In the genomic region with DNA sequence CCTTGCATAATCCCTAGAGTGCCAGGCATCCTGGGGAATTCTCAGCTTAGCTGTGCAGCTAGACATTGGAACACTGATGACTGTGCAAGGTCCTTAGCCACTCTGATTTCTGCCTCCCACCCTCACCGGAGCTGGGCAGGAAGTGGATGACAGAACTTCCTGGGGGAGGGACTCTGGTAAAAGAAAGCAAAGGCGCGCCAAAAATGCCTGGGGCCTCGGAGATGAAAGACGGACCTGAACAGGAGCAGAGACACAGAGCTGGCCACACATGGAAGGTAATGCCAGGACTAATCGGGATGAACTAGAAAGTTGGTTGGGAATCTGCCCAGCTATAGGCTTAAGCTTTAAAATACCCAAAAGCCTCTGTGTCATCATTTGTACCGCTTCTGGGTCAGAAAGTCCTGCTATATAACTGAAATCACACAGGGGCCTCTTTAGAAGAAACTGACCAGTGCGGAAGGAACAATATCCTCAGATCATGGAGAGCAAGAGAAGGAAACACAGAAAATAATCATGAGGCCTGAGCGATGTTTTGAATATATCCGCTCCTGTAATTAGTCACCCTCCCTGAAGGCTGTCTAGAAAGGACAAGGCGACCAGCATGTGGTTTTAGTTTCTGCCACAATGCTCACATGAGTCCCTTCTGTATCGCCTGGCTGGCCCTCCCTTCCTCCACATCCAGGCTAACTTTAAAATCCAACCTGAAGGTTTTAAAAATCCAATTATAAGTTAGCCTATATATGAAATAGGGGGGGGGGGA, we compare ENCODE assay signal across 9 mouse cellular contexts. TPM values are rescaled to one million over a fixed set of nuclear protein-coding genes. Genes with fewer than 3 reads are reported as not detected.
DNase-seq lines count a peak whose midpoint lies in the region; ATAC-seq and TF ChIP-seq lines count a peak whose summit lies in the region.
"Had no signal": no experiment of that assay in that cellular context is flagged by ENCODE, and none has a peak within 500 bp of the region (broad histone marks: within the 10 kb centered on the region; RNA-seq: fewer than 3 reads in every experiment).

A gene (plus strand): TSS at position 197 of the 760 bp plus-strand sequence.

- H3K9ac ChIP-seq in embryonic facial prominence, embryonic 11.5 days (replicated peaks; ENCODE audit: low read length): no peak within 1 kb of the TSS
- H3K9ac ChIP-seq: midbrain, embryonic 12.5 days had no signal

- TF ChIP-seq CTCF in lung, adult 2 months (IDR thresholded peaks at IDR 0.05; ENCODE audit: insufficient read depth, low read length): no peak

- TF ChIP-seq POLR2A in lung, adult 2 months (IDR thresholded peaks at IDR 0.05; ENCODE audit: borderline replicate concordance, extremely low read depth, low read depth, low read length): no peak; the same call in 1 of the 2 replicates

- no peak within 1 kb of the TSS for H3K27ac ChIP-seq in embryonic facial prominence, embryonic 11.5 days (replicated peaks; ENCODE audit: low read depth, low read length)
- H3K27ac ChIP-seq: midbrain, embryonic 12.5 days had no signal

- no peaks in the 10 kb centered on the region for H3K36me3 ChIP-seq in embryonic facial prominence, embryonic 11.5 days (replicated peaks; ENCODE audit: control insufficient read depth, insufficient read depth, low read depth, low read length)
- H3K36me3 ChIP-seq: midbrain, embryonic 12.5 days had no signal

- H3K4me1 ChIP-seq in embryonic facial prominence, embryonic 11.5 days (ENCODE audit: control insufficient read depth, insufficient read depth, low read length): no peaks in the 10 kb centered on the region
- H3K4me1 ChIP-seq in lung, adult 2 months (ENCODE audit: control insufficient read depth, insufficient read depth, low read length): no peaks in the 10 kb centered on the region; the same call in 1 of the 2 replicates
- H3K4me1 ChIP-seq: midbrain, embryonic 12.5 days had no signal

- H3K4me2 ChIP-seq in embryonic facial prominence, embryonic 11.5 days (ENCODE audit: low read depth, low read length): no peak within 1 kb of the TSS
- H3K4me2 ChIP-seq: midbrain, embryonic 12.5 days had no signal

- H3K4me3 ChIP-seq in embryonic facial prominence, embryonic 11.5 days (ENCODE audit: low read depth, low read length): no peak within 1 kb of the TSS
- peak within 1 kb of the TSS; percentile 52 for H3K4me3 ChIP-seq in lung, adult 2 months (replicated peaks; ENCODE audit: extremely low read depth, low read depth, low read length)
- H3K4me3 ChIP-seq: midbrain, embryonic 12.5 days had no signal

- peak; percentile 3 for DNase-seq in right cerebral cortex, postnatal 14 days
- DNase-seq in right cerebral cortex, adult 2 months (ENCODE audit: low spot score in 2 of 2): no peak
- DNase-seq in embryonic facial prominence, embryonic 11.5 days (ENCODE audit: low spot score): peak; percentile 32
- peak; percentile 88 for DNase-seq in induced T-regulatory cell, adult 2 months (ENCODE audit: low read depth)
- DNase-seq in lung, adult 2 months: peak; percentile 28
- peak; percentile 59 to 77 for DNase-seq in spleen, postnatal 4 days (ENCODE audit: low spot score in 2 of 2)
- DNase-seq in Muller cell, postnatal 12 days (ENCODE audit: inconsistent ontology term): no peak
- DNase-seq in left cerebral cortex, adult 9 months (ENCODE audit: low spot score in 2 of 2): no peak

- no peaks in the 10 kb centered on the region for H3K9me3 ChIP-seq in embryonic facial prominence, embryonic 11.5 days (replicated peaks; ENCODE audit: control insufficient read depth, low read length)
- H3K9me3 ChIP-seq: midbrain, embryonic 12.5 days had no signal

- H3K27me3 ChIP-seq in embryonic facial prominence, embryonic 11.5 days (ENCODE audit: control insufficient read depth, insufficient read depth, low read length): no peaks in the 10 kb centered on the region
- H3K27me3 ChIP-seq: midbrain, embryonic 12.5 days had no signal

- WGBS in embryonic facial prominence, embryonic 11.5 days: 63% methylated on average over 12 of the region's 12 CpGs
- 42% methylated on average over 12 of the region's 12 CpGs for WGBS in lung, adult 2 months

- no peak for ATAC-seq in embryonic facial prominence, embryonic 11.5 days (replicated peaks; ENCODE audit: insufficient number of reproducible peaks, low FRiP score, low TSS enrichment, low read depth)

RNA-seq across cellular contexts. Expression of the gene that starts here (rescaled TPM):
- 1.2 and 1.4 TPM in 2 replicates for polyA plus RNA-seq in embryonic facial prominence, embryonic 11.5 days (2014; fragmentation: Nextera tagmentation; extraction: Ambion mirVana)
- polyA plus RNA-seq in lung, adult 2 months (2012; rRNA removed): 0.38 and 0.85 TPM in 2 replicates

Comparison
In these comparisons a context has a peak if more than half of its experiments do, and no peak if none do; other contexts are left out.
1. DNase-seq: peak in right cerebral cortex, postnatal 14 days (single experiment), embryonic facial prominence, embryonic 11.5 days (single experiment), induced T-regulatory cell, adult 2 months (single experiment) and spleen, postnatal 4 days (2 of 2); none in right cerebral cortex, adult 2 months (0 of 2), Muller cell, postnatal 12 days (single experiment) and left cerebral cortex, adult 9 months (0 of 2).
2. Peak in DNase-seq and H3K4me3 ChIP-seq in lung, adult 2 months; RNA of the gene not detected or under 1 TPM.